Mouse (Mus musculus) lung, postnatal 0 days (tissue): ENCODE results near the gene Olfr672. TPM values are rescaled to one million over a fixed set of nuclear protein-coding genes. Genes with fewer than 3 reads are reported as not detected.
"Not testable (repeated sequence)": the region's sequence is repeated elsewhere in the genome, so short reads cannot be mapped to it uniquely, and the experiment has no call there.

Experiments
- ATAC-seq: fragments of 200-750 bp; cut with Nextera tagmentation; 2 replicates; pipeline ENCODE4 v1.8.0; 2017; ENCODE audit warnings: moderate library complexity
- DNase-seq: peaks from one replicate; pipeline ENCODE4 v3.0.0-alpha.2; 2016; ENCODE audit warnings: low spot score
- H3K27ac ChIP-seq: fragments of 300-500 bp; sonication (generic); 2 replicates; pipeline ENCODE4 v1.5.1; 2014; ENCODE audit warnings: antibody characterized with exemption, mild to moderate bottlenecking, low read length, mixed read lengths
- H3K27me3 ChIP-seq: fragments of 300-500 bp; sonication (generic); replicated peaks from 2 replicates; pipeline ENCODE4 v1.6.1; 2014; ENCODE audit warnings: low read length, mixed read lengths; ENCODE audit not compliant: insufficient read depth
- H3K36me3 ChIP-seq: fragments of 300-500 bp; sonication (generic); 2 replicates; pipeline ENCODE4 v1.6.1; 2014; ENCODE audit warnings: low read length, mixed read lengths; ENCODE audit not compliant: insufficient read depth
- H3K4me1 ChIP-seq: fragments of 300-500 bp; sonication (generic); 2 replicates; pipeline ENCODE4 v1.6.1; 2014; ENCODE audit warnings: antibody characterized with exemption, low read depth, low read length, mixed read lengths; ENCODE audit not compliant: insufficient read depth
- H3K4me2 ChIP-seq: fragments of 300-500 bp; sonication (generic); replicated peaks from 2 replicates; pipeline ENCODE4 v1.6.1; 2014; ENCODE audit warnings: low read depth, mild to moderate bottlenecking, low read length, moderate library complexity, mixed read lengths
- H3K4me3 ChIP-seq: fragments of 300-500 bp; sonication (generic); 2 replicates; pipeline ENCODE4 v1.5.1; 2014; ENCODE audit warnings: low read depth, low read length
- H3K9ac ChIP-seq: fragments of 300-500 bp; sonication (generic); replicated peaks from 2 replicates; pipeline ENCODE4 v1.6.1; 2014; ENCODE audit warnings: low read depth, mild to moderate bottlenecking
- H3K9me3 ChIP-seq: fragments of 300-500 bp; sonication (generic); 2 replicates; pipeline ENCODE4 v1.6.1; 2016; ENCODE audit warnings: low read length, mixed read lengths
- CTCF ChIP-seq: IDR thresholded peaks from 2 replicates; pipeline ENCODE4 v1.5.1; 2016; ENCODE audit warnings: antibody characterized with exemption, mild to moderate bottlenecking
- EP300 ChIP-seq: IDR thresholded peaks from 2 replicates; pipeline ENCODE4 v1.6.1; 2016; ENCODE audit warnings: antibody characterized with exemption, mild to moderate bottlenecking, control low read depth
- WGBS: fragments of 180-500 bp; shearing (Covaris S2); extraction: QIAGEN DNeasy Blood & Tissue Kit; methylation state at CpG from one replicate; pipeline ENCODE4 v1.1.7; 2014; 5-methylcytosine and 5-hydroxymethylcytosine counted together
- polyA plus RNA-seq: library from polyadenylated mRNA; unstranded; fragments of >200 nt; fragmentation: Nextera tagmentation; extraction: Ambion mirVana; gene quantifications from 2 replicates; pipeline ENCODE4 v1.2.1, GENCODE M21; 2015

The Olfr672 gene
- polyA plus RNA-seq, 1 experiment from 2014 or later, result not detected

- Histone ChIP-seq H3K9ac (no peak within 1 kb of the TSS), H3K9me3 (no peaks in the 10 kb centered on the region), H3K4me1 (no peaks in the 10 kb centered on the region), H3K4me2 (no peak within 1 kb of the TSS), H3K27me3 (no peaks in the 10 kb centered on the region), H3K36me3 (no peaks in the 10 kb centered on the region), H3K27ac (no peak within 1 kb of the TSS), H3K4me3 (no peak within 1 kb of the TSS)
- 25% methylated on average over 1 of the region's 1 CpGs for WGBS
- DNase-seq (no peak), ATAC-seq (no peak)
- TF ChIP-seq CTCF (no peak), EP300 (no peak)
Measured at GRCm38 (mm10) chr7:104962520-104962919, 39.3 kb downstream of the Olfr672 start, which contains the start of gene Olfr670. Gene Olfr670 (minus strand): TSS chr7:104962620.

GRCm38 (mm10) chr7:104950234-104950633 lies 51.6 kb downstream of the Olfr672 start:
- WGBS, result 94% methylated on average over 16 of the region's 16 CpGs
- not testable (repeated sequence) for H3K4me3 ChIP-seq, H3K27ac ChIP-seq, H3K9me3 ChIP-seq, H3K9ac ChIP-seq, H3K36me3 ChIP-seq, DNase-seq, H3K27me3 ChIP-seq, H3K4me1 ChIP-seq, ATAC-seq, H3K4me2 ChIP-seq

Other genes starting within 250 kb of the Olfr672 start
- gene Usp17le, start 224.6 kb downstream of the Olfr672 start, polyA plus RNA-seq, result not detected in 2 replicates
- gene Usp17lb, start 159.4 kb downstream of the Olfr672 start, polyA plus RNA-seq, result not detected in 2 replicates
- gene Usp17la, start 145.0 kb downstream of the Olfr672 start, polyA plus RNA-seq, result not detected in 2 replicates
- gene Olfr665, start 124.0 kb downstream of the Olfr672 start, polyA plus RNA-seq, result not detected in 2 replicates
- not detected in 2 replicates for gene Olfr666, start 106.1 kb downstream of the Olfr672 start, polyA plus RNA-seq
- gene Olfr667, start 80.5 kb downstream of the Olfr672 start, polyA plus RNA-seq, result not detected in 2 replicates
- gene Olfr668, start 74.0 kb downstream of the Olfr672 start, polyA plus RNA-seq, result not detected in 2 replicates
- gene Olfr669, start 67.8 kb downstream of the Olfr672 start, polyA plus RNA-seq, result not detected in 2 replicates
- gene Olfr670, start 39.4 kb downstream of the Olfr672 start, polyA plus RNA-seq, result not detected in 2 replicates
- gene Olfr671, start 22.9 kb downstream of the Olfr672 start, polyA plus RNA-seq, result not detected in 2 replicates
- not detected in 2 replicates for gene Olfr675, start 26.4 kb upstream of the Olfr672 start, polyA plus RNA-seq
- gene Olfr676, start 30.7 kb upstream of the Olfr672 start, polyA plus RNA-seq, result not detected in 2 replicates
- not detected in 2 replicates for gene Olfr677, start 49.3 kb upstream of the Olfr672 start, polyA plus RNA-seq
- not detected in 2 replicates for gene Olfr678, start 62.4 kb upstream of the Olfr672 start, polyA plus RNA-seq
- gene Olfr679, start 79.2 kb upstream of the Olfr672 start, polyA plus RNA-seq, result not detected in 2 replicates
- not detected in 2 replicates for gene Olfr680-ps1, start 90.8 kb upstream of the Olfr672 start, polyA plus RNA-seq
- not detected in 2 replicates for gene Olfr681, start 114.8 kb upstream of the Olfr672 start, polyA plus RNA-seq
- not detected in 2 replicates for gene Olfr683, start 145.0 kb upstream of the Olfr672 start, polyA plus RNA-seq
- not detected in 2 replicates for gene Olfr684, start 161.6 kb upstream of the Olfr672 start, polyA plus RNA-seq
- gene Olfr685, start 184.0 kb upstream of the Olfr672 start, polyA plus RNA-seq, result not detected in 2 replicates
- gene Olfr686, start 205.5 kb upstream of the Olfr672 start, polyA plus RNA-seq, result not detected in 2 replicates